Mouse (Mus musculus) forebrain, embryonic 11.5 days (tissue): ENCODE results near the gene Hlcs. TPM values are rescaled to one million over a fixed set of nuclear protein-coding genes. Genes with fewer than 3 reads are reported as not detected.
A peak's percentile ranks its signal among the peaks of the same experiment; 100 is the strongest.

Experiments
- ATAC-seq: fragments of 200-750 bp; cut with Nextera tagmentation; replicated peaks from 2 replicates; pipeline ENCODE4 v1.8.0; 2017; ENCODE audit warnings: moderate TSS enrichment; ENCODE audit not compliant: low FRiP score
- DNase-seq: peaks from one replicate; pipeline ENCODE4 v3.0.0-alpha.2; 2017; ENCODE audit warnings: low spot score
- H3K27ac ChIP-seq: fragments of 300-500 bp; sonication (generic); 2 replicates; pipeline ENCODE4 v1.5.1; 2014; ENCODE audit warnings: low read depth, low read length
- H3K27me3 ChIP-seq: fragments of 300-500 bp; sonication (generic); 2 replicates; pipeline ENCODE4 v1.6.1; 2014; ENCODE audit warnings: mild to moderate bottlenecking, low read length, mixed read lengths; ENCODE audit not compliant: control insufficient read depth, insufficient read depth
- H3K36me3 ChIP-seq: fragments of 300-500 bp; sonication (generic); 2 replicates; pipeline ENCODE4 v1.6.1; 2014; ENCODE audit warnings: mild to moderate bottlenecking, low read length, moderate library complexity, mixed read lengths; ENCODE audit not compliant: control insufficient read depth, insufficient read depth
- H3K4me1 ChIP-seq: fragments of 300-500 bp; sonication (generic); replicated peaks from 2 replicates; pipeline ENCODE4 v1.6.1; 2014; ENCODE audit warnings: low read length, mixed read lengths; ENCODE audit not compliant: control insufficient read depth, insufficient read depth
- H3K4me2 ChIP-seq: fragments of 300-500 bp; sonication (generic); 2 replicates; pipeline ENCODE4 v1.6.1; 2014; ENCODE audit warnings: low read depth, mild to moderate bottlenecking, low read length, moderate library complexity, mixed read lengths; ENCODE audit not compliant: severe bottlenecking
- H3K4me3 ChIP-seq: fragments of 300-500 bp; sonication (generic); 2 replicates; pipeline ENCODE4 v1.5.1; 2014; ENCODE audit warnings: low read depth, low read length
- H3K9ac ChIP-seq: fragments of 300-500 bp; sonication (generic); 2 replicates; pipeline ENCODE4 v1.6.1; 2014; ENCODE audit warnings: low read length
- H3K9me3 ChIP-seq: fragments of 300-500 bp; sonication (generic); 2 replicates; pipeline ENCODE4 v1.6.1; 2016; ENCODE audit warnings: low read length, mixed read lengths; ENCODE audit not compliant: control insufficient read depth
- WGBS: fragments of 180-500 bp; shearing (Covaris S2); extraction: QIAGEN DNeasy Blood & Tissue Kit; methylation state at CpG from one replicate; pipeline ENCODE4 v1.1.7; 2014; 5-methylcytosine and 5-hydroxymethylcytosine counted together
- polyA plus RNA-seq: library from polyadenylated mRNA; unstranded; fragments of >200 nt; fragmentation: Nextera tagmentation; extraction: Ambion mirVana; gene quantifications from 2 replicates; pipeline ENCODE4 v1.2.1, GENCODE M21; 2014

The Hlcs gene
- polyA plus RNA-seq, 1 experiment from 2014 or later, result 13.8 TPM

GRCm38 (mm10) chr16:94314626-94315025 lies 1.3 kb upstream of the Hlcs start:
- no peak overlapping the region for H3K9ac ChIP-seq
- no peak overlapping the region for H3K4me2 ChIP-seq
- no peak overlapping the region for H3K4me3 ChIP-seq
- ATAC-seq (no peak), DNase-seq (no peak)
- H3K27me3 ChIP-seq, result no peaks in the 10 kb centered on the region
- H3K36me3 ChIP-seq, result no peaks in the 10 kb centered on the region
- no peaks in the 10 kb centered on the region for H3K9me3 ChIP-seq
- H3K4me1 ChIP-seq, result peaks cover 4% of the 10 kb centered on the region; the same call in 1 of the 2 replicates
- no peak overlapping the region for H3K27ac ChIP-seq
- WGBS, result 94% methylated on average over 5 of the region's 5 CpGs

GRCm38 (mm10) chr16:94312663-94313228 lies 625 bp downstream of the Hlcs start:
- Histone ChIP-seq H3K4me2 (peak overlapping the region; percentile 79), H3K9me3 (no peaks in the 10 kb centered on the region), H3K9ac (peak overlapping the region; percentile 85), H3K27me3 (no peaks in the 10 kb centered on the region), H3K27ac (peak overlapping the region; percentile 97), H3K4me3 (peak overlapping the region; percentile 55), H3K4me1 (peaks cover 4% of the 10 kb centered on the region; the same call in 1 of the 2 replicates), H3K36me3 (no peaks in the 10 kb centered on the region)
- under 1% methylated on average over 20 of the region's 20 CpGs for WGBS
- ATAC-seq (peak; percentile 91), DNase-seq (peak; percentile 86)

- H3K9ac ChIP-seq, result no peak overlapping the region; the same call in 1 of the 2 replicates
- no peak for ATAC-seq
- H3K4me1 ChIP-seq, result peaks cover 4% of the 10 kb centered on the region; the same call in 1 of the 2 replicates
- WGBS, result 72% methylated on average over 4 of the region's 4 CpGs
- H3K27ac ChIP-seq, result no peak overlapping the region; the same call in 1 of the 2 replicates
- H3K4me3 ChIP-seq, result peak overlapping the region; percentile 55; the same call in 1 of the 2 replicates
- H3K9me3 ChIP-seq, result no peaks in the 10 kb centered on the region
- no peaks in the 10 kb centered on the region for H3K36me3 ChIP-seq
- peak overlapping the region; percentile 79; the same call in 1 of the 2 replicates for H3K4me2 ChIP-seq
- no peaks in the 10 kb centered on the region for H3K27me3 ChIP-seq
- DNase-seq, result no peak
Measured at GRCm38 (mm10) chr16:94311931-94312330, 1.4 kb downstream of the Hlcs start.

GRCm38 (mm10) chr16:94311416-94311815 lies 2.0 kb downstream of the Hlcs start:
- WGBS, result 93% methylated on average over 1 of the region's 1 CpGs
- no peak overlapping the region for H3K4me2 ChIP-seq
- ATAC-seq (no peak), DNase-seq (no peak)
- H3K27me3 ChIP-seq, result no peaks in the 10 kb centered on the region
- peaks cover 4% of the 10 kb centered on the region; the same call in 1 of the 2 replicates for H3K4me1 ChIP-seq
- H3K36me3 ChIP-seq, result no peaks in the 10 kb centered on the region
- H3K4me3 ChIP-seq, result no peak overlapping the region
- H3K9ac ChIP-seq, result no peak overlapping the region
- no peak overlapping the region for H3K27ac ChIP-seq
- H3K9me3 ChIP-seq, result no peaks in the 10 kb centered on the region

- H3K9me3 ChIP-seq, result no peaks in the 10 kb centered on the region
- no peak overlapping the region for H3K27ac ChIP-seq
- H3K27me3 ChIP-seq, result no peaks in the 10 kb centered on the region
- WGBS, result 91% methylated on average over 4 of the region's 4 CpGs
- no peak overlapping the region for H3K4me2 ChIP-seq
- DNase-seq (no peak), ATAC-seq (no peak)
- H3K36me3 ChIP-seq, result no peaks in the 10 kb centered on the region
- H3K4me1 ChIP-seq, result peaks cover 4% of the 10 kb centered on the region; the same call in 1 of the 2 replicates
- H3K9ac ChIP-seq, result no peak overlapping the region
- H3K4me3 ChIP-seq, result no peak overlapping the region
Measured at GRCm38 (mm10) chr16:94309025-94309424, 4.3 kb downstream of the Hlcs start.

GRCm38 (mm10) chr16:94307942-94308341 lies 5.4 kb downstream of the Hlcs start:
- no peak overlapping the region for H3K27ac ChIP-seq

GRCm38 (mm10) chr16:94307526-94307925 lies 5.8 kb downstream of the Hlcs start:
- H3K4me3 ChIP-seq, result no peak overlapping the region

More at GRCm38 (mm10) chr16:94307942-94308341, 5.4 kb downstream of the Hlcs start:
- no peaks in the 10 kb centered on the region for H3K27me3 ChIP-seq
- H3K4me1 ChIP-seq, result no peaks in the 10 kb centered on the region
- ATAC-seq (no peak), DNase-seq (no peak)
- no peaks in the 10 kb centered on the region for H3K36me3 ChIP-seq
- 50% methylated on average over 6 of the region's 6 CpGs for WGBS
- no peak overlapping the region for H3K9ac ChIP-seq
- no peak overlapping the region for H3K4me3 ChIP-seq
- H3K4me2 ChIP-seq, result no peak overlapping the region
- no peaks in the 10 kb centered on the region for H3K9me3 ChIP-seq

GRCm38 (mm10) chr16:94303203-94303535 lies 10.2 kb downstream of the Hlcs start:
- Histone ChIP-seq H3K27ac (no peak overlapping the region), H3K9ac (no peak overlapping the region; the same call in 1 of the 2 replicates), H3K27me3 (no peaks in the 10 kb centered on the region), H3K36me3 (no peaks in the 10 kb centered on the region), H3K4me3 (no peak overlapping the region), H3K4me2 (peak overlapping the region; percentile 45; the same call in 1 of the 2 replicates), H3K9me3 (no peaks in the 10 kb centered on the region), H3K4me1 (0 out of 2 replicates have a peak, but pooled peaks cover 6% of the 10 kb centered on the region)
- no peak for DNase-seq
- WGBS, result 24% methylated on average over 6 of the region's 6 CpGs
- no peak for ATAC-seq

More at GRCm38 (mm10) chr16:94307526-94307925, 5.8 kb downstream of the Hlcs start:
- WGBS, result 76% methylated on average over 6 of the region's 6 CpGs
- 0 out of 2 replicates have a peak, but pooled peaks cover 2% of the 10 kb centered on the region for H3K4me1 ChIP-seq
- H3K27me3 ChIP-seq, result no peaks in the 10 kb centered on the region
- H3K9ac ChIP-seq, result no peak overlapping the region
- H3K4me2 ChIP-seq, result no peak overlapping the region
- H3K27ac ChIP-seq, result no peak overlapping the region
- DNase-seq (no peak), ATAC-seq (no peak)
- H3K9me3 ChIP-seq, result no peaks in the 10 kb centered on the region
- no peaks in the 10 kb centered on the region for H3K36me3 ChIP-seq
